Mouse (Mus musculus): ENCODE data around the gene Gm10306. TPM values are rescaled to one million over a fixed set of nuclear protein-coding genes. Genes with fewer than 3 reads are reported as not detected.

The Gm10306 gene
- polyA plus RNA-seq, 1 experiment from 2014 or later = 0.49 TPM

- no peak overlapping the region for H3K4me2 ChIP-seq
- H3K27me3 ChIP-seq = no peaks in the 10 kb centered on the region
- peaks cover 5% of the 10 kb centered on the region for H3K36me3 ChIP-seq
- 74% methylated on average over 7 of the region's 7 CpGs for WGBS
- no peak for ATAC-seq (ENCODE audit: low read depth)
- no peaks in the 10 kb centered on the region for H3K4me1 ChIP-seq (replicated peaks)
- no peak overlapping the region for H3K4me3 ChIP-seq
- H3K27ac ChIP-seq (replicated peaks) = no peak overlapping the region
- H3K9ac ChIP-seq = no peak overlapping the region
- no peaks in the 10 kb centered on the region for H3K9me3 ChIP-seq
These were observed 5.8 kb downstream of the Gm10306 start for GRCm38 (mm10) chr4:94561954-94562648.

GRCm38 (mm10) chr4:94564297-94564696, 8.0 kb downstream of the Gm10306 start:
- Histone ChIP-seq H3K9ac (no peak overlapping the region), H3K9me3 (no peaks in the 10 kb centered on the region), H3K4me2 (no peak overlapping the region), H3K4me3 (no peak overlapping the region), H3K27ac (replicated peaks) (no peak overlapping the region), H3K4me1 (replicated peaks) (no peaks in the 10 kb centered on the region), H3K36me3 (peaks cover 14% of the 10 kb centered on the region), H3K27me3 (no peaks in the 10 kb centered on the region)
- no peak for ATAC-seq (ENCODE audit: low read depth)

- Histone ChIP-seq H3K9ac (no peak overlapping the region), H3K4me3 (no peak overlapping the region), H3K4me1 (replicated peaks) (no peaks in the 10 kb centered on the region), H3K27ac (replicated peaks) (no peak overlapping the region), H3K9me3 (no peaks in the 10 kb centered on the region), H3K36me3 (peaks cover 58% of the 10 kb centered on the region), H3K27me3 (no peaks in the 10 kb centered on the region), H3K4me2 (no peak overlapping the region)
- no peak for ATAC-seq (ENCODE audit: low read depth)
- WGBS = 97% methylated on average over 4 of the region's 4 CpGs
These were observed 16.3 kb downstream of the Gm10306 start for GRCm38 (mm10) chr4:94572677-94573076.

- H3K36me3 ChIP-seq = no peaks in the 10 kb centered on the region
- H3K27me3 ChIP-seq = no peaks in the 10 kb centered on the region
- no peak overlapping the region for H3K4me3 ChIP-seq
- ATAC-seq (ENCODE audit: low read depth) = no peak
- WGBS = 87% methylated on average over 4 of the region's 4 CpGs
- peaks cover 7% of the 10 kb centered on the region; the same call in 1 of the 2 replicates for H3K4me1 ChIP-seq (replicated peaks)
- no peak overlapping the region for H3K9ac ChIP-seq
- no peak overlapping the region for H3K27ac ChIP-seq (replicated peaks)
- no peak overlapping the region for H3K4me2 ChIP-seq
- no peaks in the 10 kb centered on the region for H3K9me3 ChIP-seq
These were observed 35.5 kb downstream of the Gm10306 start for GRCm38 (mm10) chr4:94591765-94592381.

GRCm38 (mm10) chr4:94592709-94593108, 36.4 kb downstream of the Gm10306 start:
- no peaks in the 10 kb centered on the region for H3K9me3 ChIP-seq
- no peaks in the 10 kb centered on the region for H3K27me3 ChIP-seq
- no peak for ATAC-seq (ENCODE audit: low read depth)
- H3K4me2 ChIP-seq = no peak overlapping the region
- H3K27ac ChIP-seq (replicated peaks) = no peak overlapping the region
- H3K9ac ChIP-seq = no peak overlapping the region
- peaks cover 7% of the 10 kb centered on the region; the same call in 1 of the 2 replicates for H3K4me1 ChIP-seq (replicated peaks)
- no peaks in the 10 kb centered on the region for H3K36me3 ChIP-seq
- H3K4me3 ChIP-seq = no peak overlapping the region

GRCm38 (mm10) chr4:94601395-94601794, 45.0 kb downstream of the Gm10306 start:
- Histone ChIP-seq H3K4me3 (0 out of 2 replicates have a peak overlapping the region, but pooled peaks have one; percentile 92), H3K4me1 (replicated peaks) (peaks cover 29% of the 10 kb centered on the region), H3K27me3 (no peaks in the 10 kb centered on the region), H3K27ac (replicated peaks) (no peak overlapping the region), H3K9ac (no peak overlapping the region), H3K36me3 (no peaks in the 10 kb centered on the region), H3K9me3 (no peaks in the 10 kb centered on the region), H3K4me2 (peak overlapping the region; percentile 88)
- no peak for ATAC-seq (ENCODE audit: low read depth)
- WGBS = 94% methylated on average over 4 of the region's 4 CpGs

- H3K27me3 ChIP-seq = no peaks in the 10 kb centered on the region
- no peak; the same call in none of the 2 replicates for ATAC-seq (ENCODE audit: low read depth)
- under 1% methylated on average over 33 of the region's 33 CpGs for WGBS
These were observed 46.2 kb downstream of the Gm10306 start for GRCm38 (mm10) chr4:94602496-94603030.

GRCm38 (mm10) chr4:94603031-94603629, 46.8 kb downstream of the Gm10306 start, which contains the start of gene Plaa:
Gene Plaa, minus strand, starts transcription at chr4:94603244.
- Histone ChIP-seq H3K27ac (replicated peaks) (peak within 1 kb of the TSS; percentile 95), H3K9ac (peak within 1 kb of the TSS; percentile 98), H3K36me3 (no peaks in the 10 kb centered on the region), H3K27me3 (no peaks in the 10 kb centered on the region), H3K9me3 (no peaks in the 10 kb centered on the region), H3K4me2 (peak within 1 kb of the TSS; percentile 88), H3K4me1 (replicated peaks) (peaks cover 29% of the 10 kb centered on the region), H3K4me3 (peak within 1 kb of the TSS; percentile 92)
- ATAC-seq (ENCODE audit: low read depth) = peak; percentile 99
- under 1% methylated on average over 61 of the region's 61 CpGs for WGBS

More at GRCm38 (mm10) chr4:94602496-94603030, 46.2 kb downstream of the Gm10306 start:
- Histone ChIP-seq H3K27ac (replicated peaks) (peak overlapping the region; percentile 95), H3K4me1 (replicated peaks) (peaks cover 29% of the 10 kb centered on the region), H3K4me2 (peak overlapping the region; percentile 88), H3K4me3 (peak overlapping the region; percentile 92), H3K9me3 (no peaks in the 10 kb centered on the region), H3K36me3 (no peaks in the 10 kb centered on the region), H3K9ac (peak overlapping the region; percentile 98)

GRCm38 (mm10) chr4:94604452-94605019, 48.2 kb downstream of the Gm10306 start:
- Histone ChIP-seq H3K27me3 (no peaks in the 10 kb centered on the region), H3K27ac (replicated peaks) (no peak overlapping the region), H3K4me1 (replicated peaks) (peaks cover 29% of the 10 kb centered on the region), H3K36me3 (no peaks in the 10 kb centered on the region), H3K9me3 (no peaks in the 10 kb centered on the region), H3K4me3 (no peak overlapping the region), H3K4me2 (peak overlapping the region; percentile 80; the same call in 1 of the 2 replicates), H3K9ac (no peak overlapping the region)
- 80% methylated on average over 2 of the region's 2 CpGs for WGBS
- ATAC-seq (ENCODE audit: low read depth) = no peak

GRCm38 (mm10) chr4:94605591-94605990, 49.2 kb downstream of the Gm10306 start:
- Histone ChIP-seq H3K9me3 (no peaks in the 10 kb centered on the region), H3K4me2 (no peak overlapping the region), H3K36me3 (no peaks in the 10 kb centered on the region), H3K4me3 (no peak overlapping the region), H3K27ac (replicated peaks) (no peak overlapping the region), H3K9ac (no peak overlapping the region), H3K27me3 (no peaks in the 10 kb centered on the region), H3K4me1 (replicated peaks) (peaks cover 26% of the 10 kb centered on the region)
- 92% methylated on average over 2 of the region's 2 CpGs for WGBS
- ATAC-seq (ENCODE audit: low read depth) = no peak
